Mouse (Mus musculus) liver, adult 10 weeks (tissue): Measurements from ENCODE around the gene Colq. TPM values are rescaled to one million over a fixed set of nuclear protein-coding genes. Genes with fewer than 3 reads are reported as not detected.

Experiments
- polyA plus RNA-seq: library from polyadenylated mRNA; stranded (reverse); fragments of 350-450 nt; fragmentation: Illumina TruSeq; extraction: RNeasy Lipid Tissue Mini Kit (QIAGEN cat#74804); gene quantifications from one replicate; pipeline ENCODE4 v1.2.3, GENCODE M21; 2014; ENCODE audit warnings: low read depth, low replicate concordance

The Colq gene
- not detected for polyA plus RNA-seq

GRCm38 (mm10) chr14:31591243-31591642 lies at the start of gene Colq:
Gene Colq (minus strand): TSS chr14:31591343.

GRCm38 (mm10) chr14:31640346-31640889 lies 49.3 kb upstream of the Colq start, which contains the start of gene Gm49387:
Gene Gm49387 (minus strand): TSS chr14:31640878.

GRCm38 (mm10) chr14:31494975-31495455 lies 96.1 kb downstream of the Colq start, which contains the start of gene Mettl6:
Gene Mettl6 (minus strand): TSS chr14:31495040.

GRCm38 (mm10) chr14:31494349-31494974 lies 96.7 kb downstream of the Colq start, which contains the start of gene Eaf1:
Gene Eaf1 (plus strand): TSS chr14:31494399.

Other genes starting within 250 kb of the Colq start
- 53.7 TPM for gene Sh3bp5, start 155.3 kb downstream of the Colq start, polyA plus RNA-seq
- 35.4 TPM for gene Eaf1, start 96.9 kb downstream of the Colq start, polyA plus RNA-seq
- gene Mettl6, start 96.3 kb downstream of the Colq start, polyA plus RNA-seq: 26.8 TPM
- not detected for gene Gm49387, start 49.5 kb upstream of the Colq start, polyA plus RNA-seq
- gene Btd, start 49.7 kb upstream of the Colq start, polyA plus RNA-seq: 13.3 TPM
- 540 TPM for gene Hacl1, start 49.9 kb upstream of the Colq start, polyA plus RNA-seq
- gene Ankrd28, start 239.3 kb upstream of the Colq start, polyA plus RNA-seq: 24.6 TPM